Mouse (Mus musculus) small intestine, adult 2 months (tissue): ENCODE measurements around the gene Rnf224. TPM values are rescaled to one million over a fixed set of nuclear protein-coding genes. Genes with fewer than 3 reads are reported as not detected.
"Not testable (repeated sequence)": the region's sequence is repeated elsewhere in the genome, so short reads cannot be mapped to it uniquely, and the experiment has no call there.

Experiments used
- H3K27ac ChIP-seq: fragments of 200-500 bp; 2 replicates; pipeline ENCODE4 v1.5.1; 2012; ENCODE audit warnings: low read depth, low read length, control low read depth, inconsistent platforms; ENCODE audit not compliant: insufficient read depth
- H3K27me3 ChIP-seq: fragments of 200-500 bp; 2 replicates; pipeline ENCODE4 v1.6.1; 2012; ENCODE audit warnings: mild to moderate bottlenecking, moderate library complexity, low read length, inconsistent platforms; ENCODE audit not compliant: control insufficient read depth, insufficient read depth
- H3K36me3 ChIP-seq: fragments of 200-500 bp; 2 replicates; pipeline ENCODE4 v1.6.1; 2012; ENCODE audit warnings: mild to moderate bottlenecking, low read length, control low read depth, inconsistent platforms; ENCODE audit not compliant: control insufficient read depth, insufficient read depth
- H3K4me1 ChIP-seq: fragments of 200-500 bp; 2 replicates; pipeline ENCODE4 v1.6.1; 2012; ENCODE audit warnings: low read length, inconsistent platforms, mixed read lengths; ENCODE audit not compliant: control insufficient read depth, insufficient read depth, insufficient read length
- H3K4me3 ChIP-seq: fragments of 200-500 bp; 2 replicates; pipeline ENCODE4 v1.5.1; 2012; ENCODE audit warnings: low read depth, mild to moderate bottlenecking, control low read depth, inconsistent platforms, low read length, moderate library complexity
- CTCF ChIP-seq: fragments of 200-500 bp; IDR thresholded peaks from 2 replicates; pipeline ENCODE4 v1.5.1; 2012; ENCODE audit warnings: low read depth, mild to moderate bottlenecking, control low read depth, inconsistent platforms, low read length, moderate library complexity, mixed read lengths; ENCODE audit not compliant: insufficient replicate concordance, insufficient read length; ENCODE audit errors: extremely low read depth
- POLR2A ChIP-seq: fragments of 200-500 bp; IDR thresholded peaks from 2 replicates; pipeline ENCODE4 v1.6.1; 2012; ENCODE audit warnings: low read depth, mild to moderate bottlenecking, control low read depth, inconsistent platforms, low read length, moderate library complexity
- WGBS: fragments of 180-500 bp; shearing (Covaris S2); methylation state at CpG from one replicate; pipeline ENCODE4 v1.1.7; 2018; 5-methylcytosine and 5-hydroxymethylcytosine counted together
- polyA plus RNA-seq: library from polyadenylated mRNA; depleted of rRNA; stranded (reverse); fragments of >200 nt; gene quantifications from 2 replicates; pipeline ENCODE4 v1.2.3, GENCODE M21; 2012

Gene Rnf224
- polyA plus RNA-seq, 1 experiment: not detected

DNA sequence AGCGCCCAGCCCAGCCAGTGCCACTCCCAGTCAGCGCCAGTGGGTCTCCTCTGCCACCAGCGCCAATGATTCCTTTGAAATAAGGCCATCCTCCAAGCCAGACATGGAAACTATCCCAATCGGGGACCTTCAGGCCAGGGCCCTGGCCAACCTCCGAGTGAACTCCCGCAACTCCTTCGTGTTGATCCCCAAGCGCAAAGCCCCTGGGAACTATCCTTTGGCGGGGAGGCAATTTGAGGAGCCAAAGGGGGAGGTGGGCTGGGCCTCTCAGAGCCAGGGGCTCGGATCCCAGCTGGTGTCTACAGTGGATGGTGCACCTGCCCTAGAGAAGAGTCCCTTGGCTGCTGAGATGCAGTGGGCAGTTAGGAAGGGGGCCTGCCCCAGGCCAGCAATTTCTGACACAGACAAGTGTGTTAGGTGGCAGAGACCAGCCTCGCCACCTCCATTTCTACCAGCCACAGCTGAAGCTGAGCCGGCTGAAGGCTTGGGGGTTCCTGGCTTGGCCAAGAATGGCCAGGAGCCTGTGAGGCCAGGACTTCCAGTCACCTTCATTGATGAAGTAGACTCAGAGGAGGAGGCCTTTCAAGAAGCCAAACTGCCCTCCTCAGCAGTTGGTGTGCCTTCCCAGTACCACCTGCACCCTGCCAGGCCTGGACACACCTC, 27.2 kb upstream of the Rnf224 start:
- Histone ChIP-seq H3K27me3 (no peaks in the 10 kb centered on the region), H3K4me3 (peak overlapping the region; percentile 80), H3K36me3 (peaks cover 9% of the 10 kb centered on the region; the same call in 1 of the 2 replicates), H3K4me1 (peaks cover 6% of the 10 kb centered on the region; the same call in 1 of the 2 replicates), H3K27ac (peak overlapping the region; percentile 98)
- TF ChIP-seq POLR2A: no peak
- no peak for TF ChIP-seq CTCF
- WGBS: 14% methylated on average over 12 of the region's 12 CpGs

DNA sequence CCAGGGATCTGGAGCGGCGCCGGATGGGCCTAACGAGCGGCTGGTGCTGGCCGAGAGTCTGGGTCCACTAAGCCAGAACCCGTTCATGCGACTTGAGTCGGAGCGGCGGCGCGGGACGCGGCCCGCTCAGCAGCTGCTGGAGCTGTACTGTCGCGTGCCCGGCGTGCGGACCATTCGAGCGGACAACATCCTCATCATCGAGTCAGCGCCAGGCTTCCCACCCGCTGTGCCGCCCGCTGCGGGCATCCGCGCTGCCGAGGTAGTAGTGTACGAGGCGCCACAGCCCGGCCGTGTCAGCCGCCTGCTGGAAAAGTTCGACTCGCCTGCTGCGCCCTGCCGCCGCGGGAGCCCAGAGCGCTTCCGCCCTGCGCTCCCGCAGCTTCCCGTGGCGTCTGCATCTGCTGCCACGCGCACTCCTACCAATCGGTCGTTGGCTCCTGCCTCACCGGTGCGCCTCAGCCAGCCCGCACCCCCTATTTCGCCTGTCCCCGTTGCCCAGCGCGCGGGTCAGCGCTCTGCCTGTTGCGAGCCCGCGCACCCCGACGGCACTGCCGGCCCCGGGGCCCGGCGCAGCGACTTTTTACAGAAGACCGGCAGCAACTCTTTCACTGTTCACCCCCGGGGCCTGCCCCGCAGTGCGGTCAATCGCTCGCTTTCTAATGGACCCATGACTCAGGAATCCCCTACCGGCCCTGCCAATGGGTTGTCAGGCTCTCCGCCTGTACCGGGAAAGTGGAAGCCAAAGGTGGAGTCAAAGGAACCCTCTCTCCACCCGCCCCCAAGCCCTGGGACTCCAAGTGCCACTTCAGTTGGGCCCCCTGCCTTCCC, 26.4 kb upstream of the Rnf224 start:
- H3K4me3 ChIP-seq: peak overlapping the region; percentile 80
- H3K27ac ChIP-seq: peak overlapping the region; percentile 98
- under 1% methylated on average over 82 of the region's 82 CpGs for WGBS
- peaks cover 4% of the 10 kb centered on the region; the same call in 1 of the 2 replicates for H3K4me1 ChIP-seq
- TF ChIP-seq CTCF (no peak), POLR2A (no peak)
- H3K36me3 ChIP-seq: peaks cover 3% of the 10 kb centered on the region; the same call in 1 of the 2 replicates
- no peaks in the 10 kb centered on the region for H3K27me3 ChIP-seq

DNA sequence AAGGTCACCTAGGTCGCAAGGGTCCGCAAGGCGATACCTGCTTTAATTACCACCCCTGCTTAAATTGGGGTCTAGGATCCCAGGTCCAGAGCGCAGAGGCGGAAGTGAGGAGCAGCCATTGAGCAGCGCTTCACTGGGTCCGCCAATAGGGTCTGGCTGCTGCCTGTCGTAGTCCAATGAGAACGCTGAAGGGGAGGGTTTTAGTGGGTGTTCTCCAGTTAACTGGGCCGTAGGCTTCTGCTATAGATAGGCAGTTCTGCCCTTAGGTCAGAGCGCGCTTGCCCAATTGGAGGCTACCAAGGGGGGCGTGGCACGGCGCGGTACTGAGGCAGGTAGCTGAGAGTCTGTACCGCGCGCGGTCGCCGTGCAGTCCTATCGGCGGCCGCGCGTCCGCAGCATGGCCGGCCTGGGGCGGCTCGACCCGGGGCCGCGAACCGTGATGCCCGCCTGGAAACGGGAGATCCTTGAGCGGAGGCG, 25.7 kb upstream of the Rnf224 start, which contains the start of gene Tprn:
Tprn (plus strand) TSS at position 328 of the 477 bp plus-strand sequence.
- WGBS: under 1% methylated on average over 39 of the region's 39 CpGs
- H3K27ac ChIP-seq: peak within 1 kb of the TSS; percentile 98
- H3K4me1 ChIP-seq: peaks cover 2% of the 10 kb centered on the region; the same call in 1 of the 2 replicates
- H3K36me3 ChIP-seq: no peaks in the 10 kb centered on the region
- TF ChIP-seq CTCF (no peak), POLR2A (peak; percentile 99)
- peak within 1 kb of the TSS; percentile 80 for H3K4me3 ChIP-seq
- H3K27me3 ChIP-seq: no peaks in the 10 kb centered on the region

DNA sequence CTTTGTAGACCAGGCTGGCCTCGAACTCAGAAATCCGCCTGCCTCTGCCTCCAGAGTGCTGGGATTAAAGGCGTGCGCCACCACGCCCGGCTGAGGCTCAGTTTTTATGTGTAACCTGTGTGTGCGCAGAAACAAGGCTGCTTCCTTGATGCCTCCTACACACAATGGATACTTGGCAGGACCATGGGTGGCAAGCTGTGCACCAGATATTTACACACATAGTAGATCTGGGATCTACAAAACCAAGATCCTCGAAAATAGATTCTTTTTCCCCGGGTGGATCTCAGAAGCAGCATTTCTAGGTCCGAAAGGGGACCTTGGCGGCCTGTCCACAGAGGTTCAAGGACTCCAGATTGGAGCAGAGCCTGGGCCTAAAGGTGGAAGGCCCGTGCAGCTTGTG, 25.3 kb upstream of the Rnf224 start:
- H3K27me3 ChIP-seq: no peaks in the 10 kb centered on the region
- WGBS: 28% methylated on average over 12 of the region's 12 CpGs
- no peaks in the 10 kb centered on the region; the same call in 1 of the 2 replicates for H3K4me1 ChIP-seq
- no peaks in the 10 kb centered on the region for H3K36me3 ChIP-seq
- H3K27ac ChIP-seq: peak overlapping the region; percentile 64
- TF ChIP-seq POLR2A (no peak), CTCF (no peak)
- peak overlapping the region; percentile 58 for H3K4me3 ChIP-seq

DNA sequence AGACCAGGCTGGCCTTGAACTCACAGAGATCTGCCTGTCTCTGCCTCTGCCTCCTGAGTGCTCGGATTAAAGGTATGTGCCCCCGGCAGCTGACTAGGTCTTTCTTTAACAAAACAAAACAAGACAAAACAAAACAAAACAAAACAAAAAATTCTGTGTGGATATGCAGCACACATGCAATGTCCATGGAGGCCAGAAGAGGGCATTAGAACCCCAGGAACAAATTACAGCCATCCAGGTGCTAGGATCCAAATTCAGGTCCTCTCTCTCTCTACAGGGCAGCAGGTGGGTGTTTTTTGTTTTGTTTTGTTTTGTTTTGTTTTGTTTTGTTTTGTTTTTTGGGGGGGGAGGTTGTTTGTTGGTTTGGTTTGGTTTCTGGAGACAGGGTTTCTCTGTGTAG, 22.3 kb upstream of the Rnf224 start:
- WGBS: 67% methylated on average over 2 of the region's 2 CpGs
- Histone ChIP-seq H3K4me3 (no peak overlapping the region), H3K4me1 (peaks cover 5% of the 10 kb centered on the region), H3K36me3 (no peaks in the 10 kb centered on the region), H3K27ac (no peak overlapping the region), H3K27me3 (no peaks in the 10 kb centered on the region)
- TF ChIP-seq CTCF (no peak), POLR2A (no peak)

DNA sequence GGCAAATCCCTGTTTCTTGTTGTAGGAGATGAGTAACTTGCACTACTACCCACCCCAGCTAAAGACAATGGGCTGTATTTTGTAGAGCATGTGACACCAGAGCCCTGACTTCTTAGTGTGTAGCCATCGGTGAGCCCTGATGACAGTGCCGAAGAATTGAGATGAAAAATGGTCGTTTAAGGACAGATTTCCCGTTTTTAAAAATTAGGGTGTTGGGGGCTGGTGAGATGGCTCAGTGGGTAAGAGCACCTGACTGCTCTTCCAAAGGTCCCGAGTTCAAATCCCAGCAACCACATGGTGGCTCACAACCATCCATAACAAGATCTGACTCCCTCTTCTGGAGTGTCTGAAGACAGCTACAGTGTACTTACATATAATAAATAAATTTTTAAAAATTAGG, 20.7 kb upstream of the Rnf224 start:
- not testable (repeated sequence) for H3K36me3 ChIP-seq, H3K27me3 ChIP-seq, H3K4me3 ChIP-seq, H3K4me1 ChIP-seq, H3K27ac ChIP-seq
- WGBS: 80% methylated on average over 5 of the region's 5 CpGs

DNA sequence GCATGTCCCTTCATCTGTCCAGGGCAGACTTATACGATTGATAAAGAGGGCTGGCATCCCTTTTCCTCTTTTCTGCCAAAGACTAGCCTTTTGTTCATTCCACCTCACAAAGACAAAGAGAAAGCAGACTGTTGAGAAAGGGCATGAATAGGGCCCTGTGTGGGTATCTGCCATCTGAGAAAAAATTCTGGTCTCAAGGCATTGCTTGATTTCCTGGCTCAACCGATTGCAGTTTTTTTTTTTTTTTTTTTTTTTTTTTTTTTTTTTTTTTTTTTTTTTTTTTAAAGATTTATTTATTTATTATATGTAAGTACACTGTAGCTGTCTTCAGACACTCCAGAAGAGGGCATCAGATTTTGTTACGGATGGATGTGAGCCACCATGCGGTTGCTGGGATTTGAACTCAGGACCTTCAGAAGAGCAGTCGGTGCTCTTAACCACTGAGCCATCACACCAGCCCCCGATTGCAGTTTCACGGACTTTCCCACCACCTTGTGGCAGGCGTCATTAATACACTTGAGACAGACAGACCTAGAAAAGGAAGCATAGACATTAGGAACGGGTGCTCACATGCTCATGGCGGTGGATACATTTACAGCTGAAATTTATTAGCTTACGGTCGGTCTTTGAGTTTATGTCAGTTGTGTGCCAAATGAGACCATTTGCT, 20.0 kb upstream of the Rnf224 start:
- 22% methylated on average over 12 of the region's 12 CpGs for WGBS
- H3K27ac ChIP-seq: not testable (repeated sequence)

More for the DNA sequence above, 20.0 kb upstream of the Rnf224 start:
- H3K27me3 ChIP-seq, H3K4me1 ChIP-seq, H3K4me3 ChIP-seq, H3K36me3 ChIP-seq: not testable (repeated sequence)
